Mouse (Mus musculus) kidney, postnatal 36 days (tissue): ENCODE measurements around the gene Lrrc43.
"Not testable (repeated sequence)": the region's sequence is repeated elsewhere in the genome, so short reads cannot be mapped to it uniquely, and the experiment has no call there.

Experiments used
- DNase-seq, 2 experiments: peaks; one replicate each; pipeline ENCODE4 v3.0.0; 2021 to 2022; ENCODE audit warnings: mixed read lengths in 2 of 2

Gene Lrrc43

DNA sequence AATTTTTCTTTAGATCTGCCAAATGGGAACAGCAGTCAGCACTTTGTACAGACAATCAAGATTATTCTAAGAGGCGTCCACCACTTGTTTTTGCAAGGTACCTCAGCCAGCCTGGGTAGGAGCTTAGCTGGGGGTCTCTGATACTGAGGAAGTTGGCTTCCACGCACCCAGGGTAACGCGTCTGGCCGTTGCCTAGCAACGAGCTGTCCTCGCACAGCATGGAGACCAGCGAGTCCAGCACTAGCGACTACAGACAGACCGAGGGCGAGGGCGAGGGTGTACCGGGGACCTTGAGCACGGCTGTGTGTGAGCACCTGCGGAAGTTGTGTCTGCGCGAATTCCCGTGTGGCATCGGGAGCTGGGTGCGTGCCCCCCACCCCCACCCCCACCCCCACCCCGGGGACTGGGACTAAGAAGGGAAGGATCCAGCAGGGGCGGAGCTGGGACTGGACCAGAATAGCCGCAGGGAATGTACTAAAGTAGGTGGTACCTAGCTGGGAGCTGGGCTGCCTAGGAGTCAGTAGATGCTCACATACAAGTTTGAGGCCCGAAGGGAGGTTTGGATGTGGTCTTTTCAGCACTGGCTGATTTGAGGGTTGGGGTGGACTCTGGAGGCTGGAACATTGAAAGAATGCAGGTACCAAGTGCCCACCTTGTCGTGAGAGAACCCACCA lies at the start of gene Lrrc43, which contains the start of gene Il31:
TSS of gene Lrrc43 (plus strand) at position 194 of the 674 bp plus-strand sequence.
TSS of gene Il31 (minus strand) at position 378 of the 674 bp plus-strand sequence.
- no peak for DNase-seq

DNA sequence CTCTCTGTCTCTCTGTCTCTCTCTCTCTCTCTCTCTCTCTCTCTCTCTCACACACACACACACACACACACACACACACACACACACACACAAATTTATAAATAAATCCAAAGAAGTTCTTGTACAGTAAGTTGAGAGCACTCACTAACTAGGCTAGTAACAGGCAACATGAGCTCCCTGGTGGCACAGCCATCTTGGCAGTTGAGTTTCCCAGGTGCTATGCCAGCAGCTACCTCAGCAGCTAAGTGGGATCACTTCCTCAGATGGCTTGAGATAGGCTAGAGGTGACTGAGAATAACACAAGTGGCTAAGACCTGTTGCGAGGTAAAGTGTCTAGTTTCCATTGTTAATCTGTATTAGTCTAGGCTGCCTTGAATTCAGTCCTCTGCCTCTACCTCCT lies 49.8 kb upstream of the Lrrc43 start:
- DNase-seq = no peak

DNA sequence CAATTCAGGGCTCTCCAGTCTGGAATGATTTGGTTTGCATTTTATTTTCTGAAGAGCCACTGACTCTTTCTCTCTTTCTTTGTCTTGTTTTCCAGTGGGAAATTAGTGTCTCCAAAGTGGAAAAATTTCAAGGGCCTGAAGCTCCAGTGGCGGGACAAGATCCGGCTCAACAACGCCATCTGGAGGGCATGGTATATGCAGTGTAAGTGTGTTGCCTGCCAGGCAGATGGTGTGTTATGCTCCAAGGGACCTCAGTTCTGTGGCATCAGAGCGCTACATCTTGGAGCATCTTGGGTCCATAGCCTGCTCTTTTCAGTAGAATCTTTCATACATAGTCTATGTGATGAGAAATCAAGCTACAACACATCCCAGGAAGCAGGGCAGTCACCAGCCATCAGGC lies 49.2 kb upstream of the Lrrc43 start:
- peak in 1 of 2 experiments; percentile 69 for DNase-seq

DNA sequence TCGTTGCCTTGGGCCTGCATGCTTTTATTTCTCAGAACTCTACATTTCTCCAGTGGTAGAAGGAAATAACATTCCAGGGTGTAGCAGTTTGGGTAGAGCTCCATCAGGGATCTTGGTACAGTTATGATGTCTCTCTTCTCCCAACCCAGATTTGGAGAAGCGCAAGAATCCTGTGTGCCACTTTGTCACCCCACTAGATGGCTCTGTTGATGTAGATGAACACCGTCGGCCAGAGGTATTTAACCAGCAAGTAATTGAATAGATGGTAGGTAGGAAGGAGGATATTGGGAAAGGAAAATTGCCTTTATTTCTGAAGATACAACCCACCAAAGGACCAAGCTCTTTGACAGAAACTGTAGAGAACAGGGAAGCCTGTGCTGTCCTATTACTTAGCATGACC lies 48.4 kb upstream of the Lrrc43 start:
- DNase-seq = no peak

DNA sequence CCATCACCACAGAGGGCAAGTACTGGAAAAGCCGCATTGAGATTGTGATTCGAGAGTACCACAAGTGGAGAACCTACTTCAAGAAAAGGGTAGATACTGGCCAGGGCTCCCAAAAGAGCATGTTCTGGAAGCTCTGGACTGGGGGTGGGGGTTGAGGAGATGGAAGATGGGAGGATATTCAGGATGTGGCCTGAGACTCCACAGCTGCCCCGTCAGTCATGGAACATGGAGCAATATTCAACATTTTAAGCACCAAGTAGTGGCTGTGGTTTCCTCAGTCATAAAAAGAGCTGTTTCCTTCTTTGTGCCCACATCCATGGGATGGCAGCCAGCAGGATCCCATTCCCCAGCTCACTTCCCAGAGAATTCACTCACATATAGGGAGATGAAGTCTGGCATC lies 46.8 kb upstream of the Lrrc43 start:
- no peak for DNase-seq

DNA sequence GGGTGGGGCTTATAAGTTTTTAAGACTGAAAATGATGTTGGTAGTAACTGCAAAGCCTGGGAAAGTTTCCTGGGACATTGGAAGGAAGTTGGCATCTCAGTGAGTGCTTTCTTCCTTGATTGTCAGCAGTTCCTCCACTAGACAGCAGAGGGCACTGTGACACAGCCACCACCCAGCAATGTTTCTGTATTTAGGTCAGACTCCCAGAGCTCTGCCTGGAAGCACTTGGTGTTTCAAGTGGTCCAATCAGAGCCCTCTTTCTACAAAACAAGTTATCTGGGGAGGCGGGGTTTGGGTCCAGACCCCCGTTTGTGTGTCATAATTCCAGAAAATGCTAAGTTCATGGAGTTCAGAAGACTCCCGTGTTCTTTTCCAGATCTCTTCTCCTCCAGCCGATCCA lies 45.0 kb upstream of the Lrrc43 start:
- peak; percentile 55 to 79 for DNase-seq

DNA sequence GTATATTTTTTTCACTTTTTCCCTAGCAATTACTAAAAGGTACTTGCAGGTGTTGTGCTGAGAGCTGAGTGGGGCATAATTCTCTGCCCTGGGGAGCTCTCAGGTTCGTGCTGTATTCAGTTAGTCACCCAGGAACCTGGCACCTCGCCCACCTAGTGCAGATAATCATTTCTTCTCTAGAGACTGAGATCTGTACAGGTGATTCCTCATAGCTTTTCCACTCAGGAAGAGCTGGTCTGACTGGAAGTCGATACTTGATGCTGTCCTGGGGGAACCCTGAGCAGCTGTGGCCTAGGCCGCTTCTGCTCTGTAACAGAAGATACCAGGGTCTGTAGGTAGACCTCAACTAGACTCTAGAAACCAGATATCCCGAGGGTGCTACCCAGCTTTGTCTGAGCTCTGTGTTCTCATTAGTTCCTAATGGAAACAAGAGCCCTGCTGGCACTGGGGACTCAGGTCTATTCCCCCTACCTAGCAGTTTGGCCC lies 44.2 kb upstream of the Lrrc43 start:
- no peak for DNase-seq

DNA sequence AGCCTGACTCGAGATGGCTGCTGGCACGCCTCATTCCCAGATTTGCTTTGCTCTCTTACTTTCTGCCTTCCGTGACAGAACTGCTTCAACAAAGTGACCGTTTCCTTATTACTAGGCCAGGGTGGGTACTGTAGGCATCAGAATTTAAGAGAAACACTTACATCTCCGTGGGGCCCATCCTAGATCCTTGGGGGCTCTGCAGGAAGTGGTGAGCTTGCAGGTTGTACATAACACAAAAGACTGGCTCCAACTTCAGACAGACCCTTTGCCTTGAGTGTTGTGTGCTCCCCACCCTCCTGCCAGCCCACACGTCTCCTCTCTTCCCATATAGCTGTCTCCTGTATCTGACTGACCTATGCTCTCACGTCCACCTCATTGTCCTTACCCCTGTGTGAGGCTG lies 37.2 kb upstream of the Lrrc43 start:
- no peak for DNase-seq

DNA sequence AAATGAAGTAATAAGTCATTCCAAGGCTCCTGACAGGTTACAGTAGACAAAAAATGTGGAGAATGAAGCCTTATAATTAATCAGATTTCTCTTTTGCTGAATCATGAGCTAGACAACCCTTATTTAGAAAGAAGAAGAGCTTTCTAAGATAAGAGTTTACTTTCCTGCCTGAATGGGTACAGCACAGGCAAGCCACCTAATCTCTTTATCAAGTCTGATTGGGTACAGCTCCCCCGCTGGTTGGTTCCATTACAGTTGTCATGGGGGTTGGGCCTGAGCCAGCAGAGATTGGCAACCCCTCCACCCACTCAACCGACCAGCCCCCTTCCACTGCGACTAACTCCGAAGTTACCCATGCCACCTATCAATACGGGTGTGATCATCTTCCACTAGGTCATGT lies 27.7 kb upstream of the Lrrc43 start:
- no peak for DNase-seq

DNA sequence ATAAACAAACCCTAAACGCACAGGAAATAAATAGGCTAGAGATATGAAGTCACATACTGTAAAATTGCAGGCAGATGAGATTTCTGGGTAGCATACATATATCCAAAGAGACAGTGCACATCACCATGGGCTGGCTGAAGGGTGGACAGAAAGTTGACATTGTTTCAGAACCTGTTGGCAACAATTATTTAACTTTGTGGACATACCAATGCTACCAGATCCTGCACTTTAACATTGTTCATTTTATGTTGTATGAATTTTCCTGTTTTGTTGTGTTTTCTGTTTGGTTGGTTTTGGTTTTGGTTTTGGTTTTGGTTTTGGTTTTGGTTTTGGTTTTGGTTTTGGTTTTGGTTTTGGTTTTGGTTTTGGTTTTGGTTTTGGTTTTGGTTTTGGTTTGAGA lies 24.5 kb upstream of the Lrrc43 start:
- DNase-seq = no peak

DNA sequence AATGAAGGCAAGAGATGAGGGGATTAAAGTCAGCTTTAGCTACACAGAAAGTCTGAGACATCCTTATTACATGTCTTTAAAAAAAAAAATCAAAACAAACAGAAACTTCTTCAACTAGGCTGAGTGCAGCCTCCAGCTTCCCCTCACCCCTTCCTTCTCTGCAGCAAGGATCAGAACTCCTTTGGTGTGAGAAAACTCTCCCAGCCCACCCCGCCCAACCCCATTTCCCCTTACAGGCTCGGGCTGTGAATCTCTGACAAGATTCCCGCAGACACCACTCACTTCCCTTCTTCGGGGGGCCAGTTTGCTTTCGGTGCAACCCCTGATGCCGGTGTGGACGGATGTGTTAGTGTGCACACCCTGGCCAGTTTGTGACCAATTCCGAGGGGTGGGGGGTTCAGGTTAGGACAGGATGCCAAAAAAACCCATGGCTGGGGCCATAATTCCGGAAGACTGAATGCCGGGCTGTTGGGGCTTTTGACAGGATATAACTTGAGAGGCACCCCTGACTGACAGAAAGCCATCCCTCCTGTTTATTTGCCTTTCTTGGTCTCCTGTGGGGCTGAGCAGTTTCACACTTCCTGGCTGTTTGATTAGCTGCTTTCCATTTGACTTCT lies 18.2 kb upstream of the Lrrc43 start:
- no peak for DNase-seq

DNA sequence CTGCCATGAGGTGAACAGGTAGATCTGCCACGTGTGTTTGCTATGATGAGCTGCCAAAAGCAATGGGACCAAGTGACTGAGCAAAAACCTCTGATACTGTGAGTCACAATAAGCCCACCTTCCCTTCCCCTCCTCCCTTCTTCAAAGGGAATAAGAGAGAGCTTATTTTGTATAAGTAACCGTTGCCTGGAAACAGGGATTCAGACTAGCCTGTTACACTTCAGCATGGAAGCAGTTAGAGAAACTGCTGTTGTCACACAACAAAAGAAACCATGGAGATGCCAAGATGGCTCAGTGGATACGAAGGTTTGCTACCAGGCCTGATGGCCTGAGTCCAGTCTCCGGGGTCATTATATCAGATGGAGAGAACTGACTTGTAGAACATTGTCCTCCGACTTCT lies 15.3 kb upstream of the Lrrc43 start:
- DNase-seq = no peak

DNA sequence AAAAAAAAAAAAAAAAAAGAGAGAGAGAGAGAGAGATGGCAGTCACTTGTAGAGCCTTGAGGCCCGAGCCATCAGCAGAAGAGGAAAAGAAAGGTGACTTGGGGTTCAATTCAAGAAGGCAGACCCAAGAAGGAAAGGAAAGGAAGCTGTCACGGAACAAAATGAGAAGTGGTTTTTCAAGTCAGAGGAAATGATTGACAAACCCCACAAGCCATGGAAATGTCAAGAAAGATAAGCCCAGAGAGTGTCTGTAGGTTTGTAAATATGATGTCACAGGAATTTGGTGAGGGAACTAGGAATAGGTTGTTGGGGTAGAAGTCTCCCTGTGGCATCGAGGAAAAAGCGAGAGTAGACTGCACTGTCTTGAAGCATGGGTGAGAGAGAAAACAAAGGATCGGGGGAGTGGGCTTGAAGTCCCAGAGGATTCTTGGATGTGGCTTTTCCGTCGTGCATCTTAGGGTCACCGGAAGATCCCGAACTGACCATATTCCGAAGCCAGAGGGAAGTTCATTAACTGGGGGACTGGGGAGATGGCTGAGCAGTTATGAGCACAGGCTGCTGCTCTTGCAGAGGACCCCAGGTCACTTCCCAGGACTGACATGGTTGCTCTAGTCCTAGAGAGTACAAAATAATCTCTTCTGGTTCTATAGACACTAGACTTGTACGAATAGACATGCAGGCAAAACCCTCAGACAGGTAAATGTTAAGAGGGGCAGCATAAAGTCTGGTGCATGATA lies 1.3 kb upstream of the Lrrc43 start:
- no peak for DNase-seq

DNA sequence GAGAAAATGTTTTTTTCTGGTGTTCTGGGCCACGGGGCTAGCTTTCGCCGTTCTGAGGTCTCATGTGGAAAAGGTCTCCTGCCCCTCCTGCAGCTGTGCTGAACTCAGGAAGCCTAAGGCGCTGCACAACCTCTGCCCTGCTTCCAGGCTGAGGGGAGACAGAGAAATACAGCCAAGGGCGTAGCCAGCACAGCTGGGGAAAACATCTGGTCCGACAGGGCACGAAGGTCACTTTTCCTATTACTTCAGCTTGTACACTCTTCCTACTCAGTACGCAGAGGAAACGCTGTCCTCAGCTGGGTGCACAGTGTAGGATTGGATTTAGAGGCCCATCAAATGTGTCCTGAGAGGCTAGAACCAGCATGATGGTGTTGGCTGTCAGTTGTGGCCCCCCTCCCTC lies 830 bp downstream of the Lrrc43 start:
- DNase-seq = no peak

DNA sequence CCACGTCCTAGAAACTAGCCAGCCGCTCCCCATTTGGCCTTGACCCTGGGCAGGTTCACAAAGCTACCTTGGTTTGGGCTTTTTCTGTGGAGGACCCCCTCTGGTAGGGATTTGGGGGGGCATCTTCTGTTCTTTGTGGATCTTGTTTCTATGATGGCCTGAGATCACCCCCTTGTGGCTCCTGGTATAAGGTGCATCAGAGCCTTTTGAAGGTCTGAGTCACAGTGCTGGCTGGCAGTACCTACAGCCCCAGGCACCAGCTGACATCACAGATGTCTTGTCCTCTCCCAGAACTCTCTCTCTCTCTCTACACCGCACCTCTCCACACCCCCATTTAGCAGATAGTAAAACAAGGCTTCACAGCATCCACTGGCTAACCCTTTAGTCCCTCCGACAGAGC lies 10.6 kb downstream of the Lrrc43 start:
- peak; percentile 13 to 46 for DNase-seq

DNA sequence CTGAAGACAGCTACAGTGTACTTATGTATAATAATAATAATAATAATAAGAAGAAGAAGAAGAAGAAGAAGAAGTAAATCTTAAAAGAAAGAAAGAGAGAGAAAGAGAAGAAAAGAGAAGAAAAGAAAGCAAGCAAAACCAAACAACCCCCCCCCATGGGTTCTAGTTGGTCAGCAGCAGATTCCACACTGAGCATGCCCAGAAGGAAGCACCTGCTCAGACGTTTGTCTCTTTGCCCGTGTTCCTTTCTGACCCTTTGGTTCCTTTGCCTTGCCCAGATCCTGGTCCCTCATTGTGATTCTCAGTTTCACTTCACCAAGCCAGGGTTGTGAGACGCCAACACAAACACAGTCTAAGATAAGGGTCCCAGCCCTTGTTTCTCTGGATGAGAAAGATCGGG lies 12.9 kb downstream of the Lrrc43 start:
- no peak for DNase-seq

DNA sequence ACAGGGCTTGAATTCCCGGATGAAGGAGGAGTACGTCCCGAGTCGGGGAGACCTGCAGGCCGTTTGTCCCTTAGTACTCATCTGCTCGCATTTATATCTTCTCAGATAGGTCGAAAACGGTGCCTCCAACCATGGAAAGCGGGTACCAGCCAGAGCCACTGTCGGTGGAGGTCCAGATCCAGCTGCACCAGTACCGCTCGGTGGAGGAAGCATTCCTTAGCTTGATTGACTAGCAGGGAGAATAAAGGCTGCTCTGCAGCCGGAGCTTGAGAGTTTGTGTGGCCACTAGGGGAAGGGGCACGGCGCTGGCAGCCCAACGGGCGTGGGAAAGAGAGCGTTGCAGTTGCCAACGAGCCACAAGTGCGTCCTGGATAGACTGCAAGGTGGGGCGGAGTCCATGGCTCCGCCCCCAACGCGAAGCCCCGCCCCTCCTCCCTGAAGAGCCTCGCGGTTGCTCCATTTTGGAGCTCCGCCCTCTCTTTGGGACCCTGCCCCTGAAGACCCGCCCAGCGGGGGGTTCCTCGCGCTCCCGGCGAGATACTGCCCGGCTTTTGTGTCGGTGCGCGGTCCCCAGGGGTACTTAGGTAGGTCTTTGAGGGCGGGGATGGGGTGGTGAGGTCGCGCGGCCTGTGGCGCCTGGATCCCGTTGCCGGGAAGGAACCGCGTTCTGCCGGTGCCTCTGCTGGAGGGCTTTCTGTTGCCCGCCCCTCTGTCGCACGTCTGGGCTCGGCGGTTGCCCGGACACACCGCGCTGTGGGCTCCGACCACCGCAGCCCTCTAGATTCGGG lies 19.0 kb downstream of the Lrrc43 start:
- DNase-seq = peak; percentile 80 to 91

DNA sequence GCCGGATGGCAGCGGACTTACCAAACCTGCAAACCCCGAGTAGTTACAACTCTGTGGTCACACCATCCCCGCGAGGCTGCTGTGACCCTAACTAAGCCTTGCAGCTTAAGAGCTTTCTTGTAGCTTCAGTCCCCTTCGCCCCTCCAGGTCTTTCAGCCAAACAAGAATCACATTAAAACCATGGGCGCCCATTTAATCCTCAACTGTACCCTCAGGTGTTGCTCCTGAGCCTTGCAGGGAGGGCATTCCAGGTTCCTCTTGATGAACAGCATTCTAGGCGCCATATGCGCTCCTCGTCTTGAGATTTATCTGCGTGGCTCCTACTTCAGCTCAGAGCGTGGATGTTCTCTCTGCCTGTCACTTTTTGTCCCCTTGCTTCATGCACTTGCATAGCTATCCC lies 19.8 kb downstream of the Lrrc43 start:
- DNase-seq = no peak

DNA sequence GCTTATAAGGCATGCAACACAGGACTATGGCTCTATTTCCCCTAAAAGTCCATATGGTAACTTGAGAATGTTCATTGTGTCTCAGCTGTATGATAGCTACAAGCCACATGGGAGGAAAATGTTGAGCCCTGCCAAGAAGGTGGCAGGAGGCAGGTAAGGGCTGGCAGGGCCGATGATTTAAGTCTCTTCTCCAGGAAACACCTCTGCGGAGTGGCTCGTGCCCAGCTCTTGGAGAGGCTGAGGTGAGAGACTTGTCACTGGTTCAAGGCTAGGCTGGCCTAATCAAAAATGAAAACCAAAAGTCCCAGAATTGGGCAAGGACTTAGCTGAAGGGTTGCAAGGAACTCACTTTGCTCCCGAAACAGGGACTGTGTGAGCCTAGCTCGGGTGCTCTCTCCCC lies 21.1 kb downstream of the Lrrc43 start, which contains the start of gene B3gnt4:
TSS of gene B3gnt4 (plus strand) at position 301 of the 400 bp plus-strand sequence.
- DNase-seq = no peak

DNA sequence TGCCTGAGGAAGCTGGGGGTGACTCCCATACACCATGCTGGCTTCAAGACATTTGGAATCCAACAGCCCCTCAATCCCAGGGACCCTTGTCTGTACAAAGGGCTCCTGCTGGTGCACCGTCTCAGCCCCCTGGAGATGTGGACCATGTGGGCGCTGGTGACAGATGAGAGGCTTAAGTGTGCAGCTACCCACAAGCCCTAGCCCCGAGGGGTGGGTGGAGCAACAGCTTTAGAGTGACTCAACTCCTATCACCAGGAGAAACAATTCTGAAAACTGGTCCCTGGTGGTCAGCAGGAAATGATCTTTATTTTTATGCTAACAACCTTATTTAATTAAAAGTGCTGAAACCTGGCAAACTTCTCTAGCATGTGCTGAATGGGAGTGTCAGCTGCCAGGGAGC lies 22.3 kb downstream of the Lrrc43 start:
- not testable (repeated sequence) for DNase-seq

DNA sequence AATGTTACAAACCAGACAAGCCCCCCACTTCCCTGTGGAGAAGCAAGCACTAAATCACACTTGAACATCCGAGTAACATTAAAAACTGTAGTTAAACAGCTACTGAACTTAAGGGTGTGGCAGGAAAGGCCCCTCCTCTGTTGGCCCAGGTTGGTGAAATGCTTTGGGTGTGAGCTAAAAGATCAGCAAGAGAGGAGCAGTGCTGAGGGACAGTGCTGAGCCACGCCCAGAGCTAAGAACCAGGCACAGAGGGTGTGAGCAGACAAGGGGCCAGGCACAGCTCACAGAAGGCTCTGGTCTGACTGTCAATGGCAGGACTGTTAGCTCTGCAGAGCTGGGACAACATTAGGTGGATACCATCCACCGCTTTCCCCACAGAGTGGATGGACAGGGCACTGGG lies 23.0 kb downstream of the Lrrc43 start:
- DNase-seq = no peak

DNA sequence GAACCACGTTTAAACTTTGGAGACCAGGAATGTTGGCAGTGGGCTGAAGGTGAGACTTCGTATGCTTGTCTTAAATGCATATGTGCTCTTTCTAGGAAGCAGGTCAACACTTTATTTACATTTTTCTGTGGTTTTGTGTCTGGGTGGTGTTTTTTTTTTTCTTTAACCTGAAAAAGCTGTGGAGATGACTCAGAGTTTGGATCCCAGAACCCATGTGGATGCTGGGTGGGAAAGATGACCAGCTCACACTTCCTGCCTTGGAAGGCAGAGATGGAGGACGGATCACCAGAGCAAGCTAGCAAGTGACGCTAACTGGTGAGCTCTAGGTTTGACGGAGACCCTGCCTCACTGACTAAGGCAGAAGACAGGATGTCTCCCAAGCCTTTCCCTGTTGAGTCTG lies 25.8 kb downstream of the Lrrc43 start:
- no peak for DNase-seq

DNA sequence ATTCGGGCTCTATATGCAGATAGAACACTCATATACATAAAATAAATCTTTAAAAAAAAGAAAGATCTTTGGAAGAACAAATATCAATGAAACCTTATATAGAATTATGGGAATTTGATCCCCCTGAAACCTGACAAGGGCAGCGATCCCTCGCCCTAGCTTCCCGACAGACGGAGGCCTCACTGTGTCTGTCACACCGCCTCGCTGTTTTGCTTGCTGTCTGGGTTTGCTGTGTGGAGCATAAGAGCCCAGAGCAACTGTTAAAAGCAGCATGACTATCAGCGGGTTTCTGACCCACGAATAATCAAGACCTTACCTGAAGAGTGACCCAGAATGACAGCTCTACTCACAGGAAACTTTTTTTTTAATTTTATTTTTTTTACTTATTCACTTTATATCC lies 31.6 kb downstream of the Lrrc43 start:
- DNase-seq = no peak
